ENCODE assay signal across 11 mouse cellular contexts in genomic region chr7:46986646-46987045, GRCm38 (mm10). TPM values are rescaled to one million over a fixed set of nuclear protein-coding genes. Genes with fewer than 3 reads are reported as not detected.
DNase-seq lines count a peak whose midpoint lies in the region; ATAC-seq lines count a peak whose summit lies in the region.
"Had no signal": no experiment of that assay in that cellular context is flagged by ENCODE, and none has a peak within 500 bp of the region (broad histone marks: within the 10 kb centered on the region; RNA-seq: fewer than 3 reads in every experiment).

No protein-coding gene starts in this region.

- 33% methylated on average over 5 of the region's 5 CpGs for WGBS in kidney, embryonic 16.5 days
- WGBS in lung, embryonic 16.5 days = 31% methylated on average over 5 of the region's 5 CpGs
- 69% methylated on average over 5 of the region's 5 CpGs for WGBS in midbrain, embryonic 13.5 days

- no peaks in the 10 kb centered on the region for H3K9me3 ChIP-seq in kidney, embryonic 16.5 days (ENCODE audit: low read length)
- no peaks in the 10 kb centered on the region for H3K9me3 ChIP-seq in lung, embryonic 16.5 days (ENCODE audit: control insufficient read depth, low read length)
- H3K9me3 ChIP-seq in midbrain, embryonic 13.5 days = no peaks in the 10 kb centered on the region

- no peaks in the 10 kb centered on the region for H3K36me3 ChIP-seq in kidney, embryonic 16.5 days (ENCODE audit: insufficient read depth, low read length)
- 0 out of 2 replicates have a peak, but pooled peaks cover 2% of the 10 kb centered on the region for H3K36me3 ChIP-seq in lung, embryonic 16.5 days (ENCODE audit: control insufficient read depth, insufficient read depth, low read length)
- H3K36me3 ChIP-seq in midbrain, embryonic 13.5 days = peaks cover under 1% of the 10 kb centered on the region; the same call in 1 of the 2 replicates

- no peak overlapping the region for H3K4me3 ChIP-seq in kidney, embryonic 16.5 days (ENCODE audit: low read length)
- H3K4me3 ChIP-seq in lung, embryonic 16.5 days (ENCODE audit: low read length) = no peak overlapping the region
- no peak overlapping the region for H3K4me3 ChIP-seq in midbrain, embryonic 13.5 days (replicated peaks)
- H3K4me3 ChIP-seq: erythroblast, embryonic 14.5 days; layer of hippocampus, adult 2 months had no signal

- no peak for DNase-seq in kidney, adult 18-20 months
- peak; percentile 17 for DNase-seq in R1 (ENCODE audit: low read depth, low spot score)
- peak; percentile 80 to 87 for DNase-seq in cerebellum, postnatal 10 days
- DNase-seq in frontal cortex, postnatal 25 days (ENCODE audit: low spot score in 2 of 2) = no peak
- DNase-seq in frontal cortex, postnatal 10 days (ENCODE audit: low spot score in 2 of 2) = no peak

- no peak overlapping the region for H3K9ac ChIP-seq in kidney, embryonic 16.5 days (replicated peaks; ENCODE audit: low read length)
- no peak overlapping the region for H3K9ac ChIP-seq in lung, embryonic 16.5 days (ENCODE audit: low read length)
- no peak overlapping the region for H3K9ac ChIP-seq in midbrain, embryonic 13.5 days (replicated peaks)

- no peaks in the 10 kb centered on the region for H3K27me3 ChIP-seq in kidney, embryonic 16.5 days (ENCODE audit: insufficient read depth, low read length)
- no peaks in the 10 kb centered on the region for H3K27me3 ChIP-seq in lung, embryonic 16.5 days (ENCODE audit: control insufficient read depth, insufficient read depth, low read depth, low read length)
- H3K27me3 ChIP-seq in midbrain, embryonic 13.5 days = no peaks in the 10 kb centered on the region

- peaks cover 8% of the 10 kb centered on the region for H3K4me1 ChIP-seq in kidney, embryonic 16.5 days (ENCODE audit: insufficient read depth, low read length)
- H3K4me1 ChIP-seq in lung, embryonic 16.5 days (replicated peaks; ENCODE audit: control insufficient read depth, insufficient read depth, low read length) = peaks cover 20% of the 10 kb centered on the region
- H3K4me1 ChIP-seq in midbrain, embryonic 13.5 days (replicated peaks) = no peaks in the 10 kb centered on the region

- no peak overlapping the region for H3K27ac ChIP-seq in kidney, embryonic 16.5 days (ENCODE audit: low read length)
- H3K27ac ChIP-seq in lung, embryonic 16.5 days (ENCODE audit: low read length) = peak overlapping the region; percentile 79
- no peak overlapping the region for H3K27ac ChIP-seq in midbrain, embryonic 13.5 days
- H3K27ac ChIP-seq: layer of hippocampus, adult 2 months had no signal

- peak; percentile 23; the same call in 1 of the 2 replicates for ATAC-seq in kidney, embryonic 16.5 days (ENCODE audit: low FRiP score, low TSS enrichment)
- ATAC-seq in lung, embryonic 16.5 days (ENCODE audit: low read depth) = peak; percentile 73
- no peak for ATAC-seq in midbrain, embryonic 13.5 days

- H3K4me2 ChIP-seq in kidney, embryonic 16.5 days (replicated peaks; ENCODE audit: low read depth, low read length) = no peak overlapping the region
- H3K4me2 ChIP-seq in lung, embryonic 16.5 days (ENCODE audit: low read depth, low read length) = no peak overlapping the region
- no peak overlapping the region for H3K4me2 ChIP-seq in midbrain, embryonic 13.5 days (replicated peaks)

RNA-seq across cellular contexts. Expression of gene Gm9999, which starts 3.3 kb away (rescaled TPM):
- polyA plus RNA-seq in kidney, embryonic 16.5 days (2015; fragmentation: Nextera tagmentation; extraction: Ambion mirVana) = not detected in 2 replicates
- not detected in 2 replicates for polyA plus RNA-seq in lung, embryonic 16.5 days (2015; fragmentation: Nextera tagmentation; extraction: Ambion mirVana)
- not detected in 2 replicates for polyA plus RNA-seq in midbrain, embryonic 13.5 days (2015; fragmentation: Nextera tagmentation; extraction: Ambion mirVana)
- polyA plus RNA-seq: erythroblast, embryonic 14.5 days; urinary bladder, adult 2 months had no signal

RNA-seq across cellular contexts. Expression of gene Spty2d1, which starts 21.6 kb away (rescaled TPM):
- polyA plus RNA-seq in kidney, embryonic 16.5 days (2015; fragmentation: Nextera tagmentation; extraction: Ambion mirVana) = 20.9 and 21.1 TPM in 2 replicates
- polyA plus RNA-seq in lung, embryonic 16.5 days (2015; fragmentation: Nextera tagmentation; extraction: Ambion mirVana) = 23.9 and 24.0 TPM in 2 replicates
- 9.5 and 9.6 TPM in 2 replicates for polyA plus RNA-seq in midbrain, embryonic 13.5 days (2015; fragmentation: Nextera tagmentation; extraction: Ambion mirVana)

RNA-seq across cellular contexts. Expression of gene Uevld, which starts 28.3 kb away (rescaled TPM):
- 11.0 and 12.8 TPM in 2 replicates for polyA plus RNA-seq in kidney, embryonic 16.5 days (2015; fragmentation: Nextera tagmentation; extraction: Ambion mirVana)
- polyA plus RNA-seq in lung, embryonic 16.5 days (2015; fragmentation: Nextera tagmentation; extraction: Ambion mirVana) = 15.0 and 16.6 TPM in 2 replicates
- polyA plus RNA-seq in midbrain, embryonic 13.5 days (2015; fragmentation: Nextera tagmentation; extraction: Ambion mirVana) = 7.4 and 7.5 TPM in 2 replicates

Comparison
In these comparisons a context has a peak if more than half of its experiments do, and no peak if none do; other contexts are left out.
1. DNase-seq: peak in R1 (single experiment) and cerebellum, postnatal 10 days (2 of 2); none in kidney, adult 18-20 months (single experiment), frontal cortex, postnatal 25 days (0 of 2) and frontal cortex, postnatal 10 days (0 of 2).